Mouse (Mus musculus) liver, embryonic 13.5 days (tissue): ENCODE measurements around the gene Trp53rka. TPM values are rescaled to one million over a fixed set of nuclear protein-coding genes. Genes with fewer than 3 reads are reported as not detected.

ENCODE experiments used
- ATAC-seq: fragments of 200-750 bp; cut with Nextera tagmentation; 2 replicates; pipeline ENCODE4 v1.8.0; 2017; ENCODE audit warnings: low read depth, mild to moderate bottlenecking, moderate number of reproducible peaks, moderate library complexity
- DNase-seq: peaks from one replicate; pipeline ENCODE4 v3.0.0; 2022
- H3K27ac ChIP-seq: fragments of 300-500 bp; sonication (generic); 2 replicates; pipeline ENCODE4 v1.5.1; 2015; ENCODE audit warnings: moderate library complexity, mild to moderate bottlenecking, inconsistent platforms
- H3K27me3 ChIP-seq: fragments of 300-500 bp; sonication (generic); 2 replicates; pipeline ENCODE4 v1.6.1; 2015; ENCODE audit warnings: mild to moderate bottlenecking, inconsistent platforms
- H3K36me3 ChIP-seq: fragments of 300-500 bp; sonication (generic); 2 replicates; pipeline ENCODE4 v1.6.1; 2015; ENCODE audit warnings: mild to moderate bottlenecking, inconsistent platforms
- H3K4me1 ChIP-seq: fragments of 300-500 bp; sonication (generic); replicated peaks from 2 replicates; pipeline ENCODE4 v1.6.1; 2015; ENCODE audit warnings: inconsistent platforms
- H3K4me2 ChIP-seq: fragments of 300-500 bp; sonication (generic); 2 replicates; pipeline ENCODE4 v1.6.1; 2015; ENCODE audit warnings: inconsistent platforms, mild to moderate bottlenecking, moderate library complexity
- H3K4me3 ChIP-seq: fragments of 300-500 bp; sonication (generic); replicated peaks from 2 replicates; pipeline ENCODE4 v1.5.1; 2015; ENCODE audit warnings: mild to moderate bottlenecking, inconsistent platforms
- H3K9ac ChIP-seq: fragments of 300-500 bp; sonication (generic); 2 replicates; pipeline ENCODE4 v1.6.1; 2015; ENCODE audit warnings: mild to moderate bottlenecking, inconsistent platforms
- H3K9me3 ChIP-seq: fragments of 300-500 bp; sonication (generic); replicated peaks from 2 replicates; pipeline ENCODE4 v1.6.1; 2016; ENCODE audit warnings: inconsistent platforms
- WGBS: fragments of 180-500 bp; shearing (Covaris S2); methylation state at CpG from one replicate; pipeline ENCODE4 v1.1.7; 2015; ENCODE audit not compliant: insufficient replicate concordance; 5-methylcytosine and 5-hydroxymethylcytosine counted together
- polyA plus RNA-seq: library from polyadenylated mRNA; unstranded; fragments of >200 nt; fragmentation: Nextera tagmentation; extraction: Ambion mirVana; gene quantifications from 2 replicates; pipeline ENCODE4 v1.2.1, GENCODE M21; 2015

Gene Trp53rka
- polyA plus RNA-seq, 1 experiment from 2014 or later: 12.9 TPM

DNA sequence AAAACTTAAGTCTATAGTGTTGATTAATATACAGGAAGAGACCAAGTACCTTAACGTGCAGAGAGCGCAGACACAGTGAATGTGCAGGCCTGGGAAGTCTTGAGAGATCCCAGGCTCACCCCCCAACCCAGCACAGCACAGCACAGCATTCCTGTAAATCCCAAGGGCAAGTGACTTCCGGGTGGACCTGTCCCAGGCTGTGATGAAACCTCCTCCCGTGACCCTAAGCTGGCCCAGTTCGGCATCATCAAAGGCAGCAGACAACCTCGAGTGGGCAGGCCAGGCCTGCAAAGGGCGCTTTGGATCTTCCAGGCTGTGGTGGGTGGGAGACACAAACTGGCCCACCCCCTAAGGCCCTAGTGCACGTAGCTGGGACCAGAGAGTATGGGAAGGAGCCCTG is 11.1 kb downstream of the Trp53rka start:
- WGBS: 53% methylated on average over 8 of the region's 8 CpGs
- 0 out of 2 replicates have a peak, but pooled peaks cover 2% of the 10 kb centered on the region for H3K4me1 ChIP-seq
- DNase-seq: no peak
- ATAC-seq: peak; percentile 23; the same call in 1 of the 2 replicates
- no peaks in the 10 kb centered on the region for H3K9me3 ChIP-seq
- H3K4me2 ChIP-seq: no peak overlapping the region
- H3K36me3 ChIP-seq: no peaks in the 10 kb centered on the region
- H3K27me3 ChIP-seq: no peaks in the 10 kb centered on the region
- H3K9ac ChIP-seq: no peak overlapping the region
- no peak overlapping the region for H3K4me3 ChIP-seq
- H3K27ac ChIP-seq: no peak overlapping the region

DNA sequence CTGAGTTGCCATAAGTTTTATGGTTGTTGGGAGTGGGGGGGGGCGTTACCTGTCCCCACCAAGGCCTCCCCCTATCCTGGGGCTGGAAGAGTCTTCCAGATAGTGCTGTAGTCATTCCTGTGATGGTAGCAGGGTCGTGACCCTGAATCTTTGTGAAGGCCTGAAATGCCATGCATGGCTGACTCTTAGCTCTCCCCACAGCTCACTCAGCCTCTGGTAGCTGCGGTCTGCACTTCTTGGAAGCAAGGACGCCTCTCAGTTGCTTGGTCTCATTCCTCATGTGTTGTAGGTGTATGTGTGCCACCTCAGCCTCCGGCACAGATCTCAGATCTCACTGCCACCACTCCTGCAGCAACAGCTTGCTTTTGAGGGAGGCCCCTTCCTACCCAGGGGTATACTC is 17.3 kb downstream of the Trp53rka start:
- peaks cover 31% of the 10 kb centered on the region for H3K27me3 ChIP-seq
- peaks cover 5% of the 10 kb centered on the region; the same call in 1 of the 2 replicates for H3K4me1 ChIP-seq
- no peak for DNase-seq
- no peak overlapping the region for H3K9ac ChIP-seq
- no peak for ATAC-seq
- H3K4me3 ChIP-seq: no peak overlapping the region
- no peaks in the 10 kb centered on the region for H3K36me3 ChIP-seq
- no peak overlapping the region for H3K4me2 ChIP-seq
- no peaks in the 10 kb centered on the region for H3K9me3 ChIP-seq
- 52% methylated on average over 5 of the region's 5 CpGs for WGBS
- no peak overlapping the region for H3K27ac ChIP-seq

- ATAC-seq (no peak), DNase-seq (no peak)
- peaks cover 5% of the 10 kb centered on the region; the same call in 1 of the 2 replicates for H3K4me1 ChIP-seq
- peaks cover 35% of the 10 kb centered on the region for H3K27me3 ChIP-seq
- no peak overlapping the region for H3K9ac ChIP-seq
- H3K27ac ChIP-seq: no peak overlapping the region
- no peak overlapping the region for H3K4me2 ChIP-seq
- no peaks in the 10 kb centered on the region for H3K9me3 ChIP-seq
- H3K36me3 ChIP-seq: no peaks in the 10 kb centered on the region
- WGBS: 63% methylated on average over 7 of the region's 7 CpGs
- no peak overlapping the region for H3K4me3 ChIP-seq
These were observed 17.7 kb downstream of the Trp53rka start for GRCm38 (mm10) chr2:165475412-165475811.

GRCm38 (mm10) chr2:165473003-165473402 is 20.1 kb downstream of the Trp53rka start, which contains the start of gene Slc13a3:
Gene Slc13a3 (minus strand): TSS chr2:165473230.
- Histone ChIP-seq H3K9ac (peak within 1 kb of the TSS; percentile 36; the same call in 1 of the 2 replicates), H3K36me3 (no peaks in the 10 kb centered on the region), H3K4me3 (peak within 1 kb of the TSS; percentile 28; the same call in 1 of the 2 replicates), H3K27me3 (peaks cover 35% of the 10 kb centered on the region), H3K27ac (no peak within 1 kb of the TSS), H3K9me3 (no peaks in the 10 kb centered on the region), H3K4me2 (peak within 1 kb of the TSS; percentile 42), H3K4me1 (peaks cover 9% of the 10 kb centered on the region; the same call in 1 of the 2 replicates)
- 3% methylated on average over 30 of the region's 35 CpGs for WGBS
- DNase-seq (no peak), ATAC-seq (no peak)

- WGBS: 62% methylated on average over 11 of the region's 11 CpGs
- Histone ChIP-seq H3K36me3 (no peaks in the 10 kb centered on the region), H3K27ac (no peak overlapping the region), H3K27me3 (peaks cover 35% of the 10 kb centered on the region), H3K9me3 (no peaks in the 10 kb centered on the region), H3K4me3 (no peak overlapping the region), H3K9ac (no peak overlapping the region), H3K4me2 (peak overlapping the region; percentile 42), H3K4me1 (peaks cover 9% of the 10 kb centered on the region)
- no peak for ATAC-seq
- DNase-seq: no peak
These were observed 21.2 kb downstream of the Trp53rka start for GRCm38 (mm10) chr2:165471943-165472342.

DNA sequence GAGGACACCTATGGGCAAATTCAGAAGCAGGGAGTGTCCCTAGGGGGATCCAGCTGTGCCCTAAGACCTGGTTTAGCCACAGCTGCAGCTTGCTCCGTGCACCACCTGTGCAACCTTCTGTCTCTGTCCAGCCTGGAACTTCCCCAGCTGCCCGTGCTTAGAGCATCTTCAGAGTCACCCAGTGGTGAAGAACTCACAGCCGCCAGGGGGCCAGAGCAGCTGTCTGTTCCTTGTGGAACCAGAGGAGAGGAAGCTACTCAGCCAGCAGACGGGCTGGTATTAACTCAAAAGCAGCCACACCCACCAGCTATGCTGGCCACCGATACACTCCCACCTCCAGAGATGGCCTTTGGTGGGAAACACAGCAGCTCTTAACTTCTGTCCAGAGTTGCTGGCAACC is 23.0 kb downstream of the Trp53rka start:
- 11% methylated on average over 5 of the region's 5 CpGs for WGBS
- Histone ChIP-seq H3K27ac (no peak overlapping the region), H3K36me3 (no peaks in the 10 kb centered on the region), H3K4me1 (peaks cover 9% of the 10 kb centered on the region), H3K9me3 (no peaks in the 10 kb centered on the region), H3K27me3 (peaks cover 35% of the 10 kb centered on the region), H3K4me2 (no peak overlapping the region), H3K9ac (no peak overlapping the region), H3K4me3 (no peak overlapping the region)
- DNase-seq (no peak), ATAC-seq (no peak)

DNA sequence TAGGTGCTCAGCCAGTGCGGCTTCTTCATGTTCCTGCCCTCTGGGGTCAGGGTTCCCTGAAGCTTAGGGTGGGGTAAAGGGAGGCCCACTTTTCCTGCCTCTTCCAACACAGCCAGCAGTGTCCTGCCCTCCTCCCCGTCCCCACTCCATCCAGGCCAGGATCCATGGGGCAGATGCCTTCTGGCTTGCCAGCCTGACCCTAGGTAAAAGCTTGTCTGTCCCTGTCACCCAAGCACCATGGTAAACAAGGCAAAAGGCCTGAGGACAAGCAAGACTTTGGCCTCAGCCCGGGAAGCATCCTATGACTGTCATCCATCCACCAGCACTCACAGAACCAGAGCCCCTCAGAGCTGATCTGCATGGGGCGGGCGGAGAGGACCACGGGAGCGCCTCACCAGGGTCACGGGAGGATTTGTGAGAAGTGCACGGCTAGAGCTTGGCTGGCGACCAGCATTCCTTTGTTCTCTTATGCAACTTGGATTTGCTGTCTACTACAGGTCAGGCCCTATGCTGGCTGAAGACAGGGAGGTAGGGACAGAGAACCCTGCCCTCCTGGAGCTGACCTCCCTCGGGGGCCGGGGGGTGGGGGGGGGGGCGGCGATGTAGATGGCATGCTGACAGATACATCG is 25.2 kb downstream of the Trp53rka start:
- no peaks in the 10 kb centered on the region for H3K9me3 ChIP-seq
- peaks cover 9% of the 10 kb centered on the region; the same call in 1 of the 2 replicates for H3K4me1 ChIP-seq
- no peaks in the 10 kb centered on the region for H3K36me3 ChIP-seq
- DNase-seq (no peak), ATAC-seq (peak; percentile 49)
- H3K27me3 ChIP-seq: peaks cover 22% of the 10 kb centered on the region
- no peak overlapping the region for H3K4me2 ChIP-seq
- H3K4me3 ChIP-seq: no peak overlapping the region
- 55% methylated on average over 15 of the region's 15 CpGs for WGBS
- no peak overlapping the region for H3K9ac ChIP-seq
- no peak overlapping the region for H3K27ac ChIP-seq

DNA sequence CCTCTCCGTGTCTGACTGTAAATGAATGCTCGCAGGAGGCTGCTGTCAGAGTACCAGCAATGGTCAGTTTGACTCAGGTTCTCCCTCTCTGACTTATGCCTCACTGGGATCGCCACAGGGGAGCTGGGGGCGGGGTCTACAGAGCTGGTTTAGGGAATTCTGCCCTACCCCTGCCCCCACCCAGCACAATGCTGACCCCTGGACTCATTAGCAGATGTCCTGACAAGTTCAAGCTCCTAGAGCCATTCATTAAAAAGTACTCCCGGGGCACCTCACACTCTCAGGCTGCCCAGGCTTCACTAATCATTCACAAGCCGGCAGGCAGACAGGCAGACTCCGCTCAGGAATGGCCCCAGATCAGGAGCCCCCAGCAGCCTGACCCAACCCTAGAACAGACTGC is 33.5 kb downstream of the Trp53rka start:
- Histone ChIP-seq H3K4me2 (no peak overlapping the region), H3K36me3 (no peaks in the 10 kb centered on the region)
- DNase-seq: no peak

DNA sequence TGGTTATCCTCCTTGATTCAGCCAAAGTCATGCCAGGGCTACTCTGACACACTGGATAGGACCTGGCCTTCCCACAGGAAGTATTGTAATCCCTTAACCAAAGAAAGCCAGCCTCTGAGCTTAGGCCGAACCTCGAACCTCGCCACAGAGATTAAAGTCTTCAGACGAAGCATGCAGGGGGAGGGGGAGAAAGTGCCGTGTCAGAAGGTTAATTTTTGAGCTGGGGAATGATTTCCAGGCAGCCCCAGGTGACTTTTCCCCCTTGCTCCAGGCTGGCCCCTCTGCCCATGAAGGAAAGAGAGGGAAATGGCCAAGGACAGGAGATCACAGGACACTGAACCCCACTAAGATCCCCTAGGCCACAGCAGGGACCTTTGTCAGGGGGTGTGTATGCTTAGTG is 34.9 kb downstream of the Trp53rka start:
- 39% methylated on average over 5 of the region's 5 CpGs for WGBS
- no peak overlapping the region for H3K4me2 ChIP-seq
- H3K36me3 ChIP-seq: no peaks in the 10 kb centered on the region
- H3K4me1 ChIP-seq: peaks cover 7% of the 10 kb centered on the region; the same call in 1 of the 2 replicates
- no peak overlapping the region for H3K9ac ChIP-seq
- no peaks in the 10 kb centered on the region for H3K9me3 ChIP-seq
- no peak for DNase-seq
- no peaks in the 10 kb centered on the region for H3K27me3 ChIP-seq
- no peak for ATAC-seq
- H3K4me3 ChIP-seq: no peak overlapping the region
- H3K27ac ChIP-seq: no peak overlapping the region

More for the DNA sequence above, 33.5 kb downstream of the Trp53rka start:
- ATAC-seq: no peak
- peaks cover 7% of the 10 kb centered on the region; the same call in 1 of the 2 replicates for H3K4me1 ChIP-seq
- no peak overlapping the region for H3K4me3 ChIP-seq
- H3K9me3 ChIP-seq: no peaks in the 10 kb centered on the region
- H3K9ac ChIP-seq: no peak overlapping the region
- WGBS: 32% methylated on average over 7 of the region's 7 CpGs
- H3K27me3 ChIP-seq: no peaks in the 10 kb centered on the region
- H3K27ac ChIP-seq: no peak overlapping the region

DNA sequence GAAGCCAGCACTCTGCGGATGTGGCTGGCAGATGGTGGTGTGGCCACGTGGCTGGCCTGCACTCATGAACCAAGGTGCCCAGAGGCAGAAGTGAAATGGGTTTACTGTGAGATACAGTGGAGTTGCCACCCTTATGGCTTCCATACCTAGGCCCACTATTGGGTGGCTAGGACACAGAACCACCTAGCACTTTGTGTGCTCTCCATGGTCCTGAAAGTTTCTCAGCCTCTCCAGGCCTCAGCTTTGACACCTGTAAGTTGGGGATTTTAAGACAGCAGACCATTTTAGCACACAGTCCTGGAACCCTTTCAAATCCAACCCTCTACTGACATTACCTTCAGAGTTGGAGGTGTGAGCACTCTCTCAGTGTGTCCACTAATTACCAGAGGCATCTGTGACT is 36.4 kb downstream of the Trp53rka start:
- DNase-seq: no peak
- H3K9me3 ChIP-seq: no peaks in the 10 kb centered on the region
- H3K27ac ChIP-seq: no peak overlapping the region
- H3K4me3 ChIP-seq: no peak overlapping the region
- ATAC-seq: no peak
- no peaks in the 10 kb centered on the region for H3K36me3 ChIP-seq
- H3K4me2 ChIP-seq: no peak overlapping the region
- no peaks in the 10 kb centered on the region for H3K27me3 ChIP-seq
- WGBS: 38% methylated on average over 2 of the region's 2 CpGs
- peaks cover 7% of the 10 kb centered on the region; the same call in 1 of the 2 replicates for H3K4me1 ChIP-seq
- no peak overlapping the region for H3K9ac ChIP-seq

DNA sequence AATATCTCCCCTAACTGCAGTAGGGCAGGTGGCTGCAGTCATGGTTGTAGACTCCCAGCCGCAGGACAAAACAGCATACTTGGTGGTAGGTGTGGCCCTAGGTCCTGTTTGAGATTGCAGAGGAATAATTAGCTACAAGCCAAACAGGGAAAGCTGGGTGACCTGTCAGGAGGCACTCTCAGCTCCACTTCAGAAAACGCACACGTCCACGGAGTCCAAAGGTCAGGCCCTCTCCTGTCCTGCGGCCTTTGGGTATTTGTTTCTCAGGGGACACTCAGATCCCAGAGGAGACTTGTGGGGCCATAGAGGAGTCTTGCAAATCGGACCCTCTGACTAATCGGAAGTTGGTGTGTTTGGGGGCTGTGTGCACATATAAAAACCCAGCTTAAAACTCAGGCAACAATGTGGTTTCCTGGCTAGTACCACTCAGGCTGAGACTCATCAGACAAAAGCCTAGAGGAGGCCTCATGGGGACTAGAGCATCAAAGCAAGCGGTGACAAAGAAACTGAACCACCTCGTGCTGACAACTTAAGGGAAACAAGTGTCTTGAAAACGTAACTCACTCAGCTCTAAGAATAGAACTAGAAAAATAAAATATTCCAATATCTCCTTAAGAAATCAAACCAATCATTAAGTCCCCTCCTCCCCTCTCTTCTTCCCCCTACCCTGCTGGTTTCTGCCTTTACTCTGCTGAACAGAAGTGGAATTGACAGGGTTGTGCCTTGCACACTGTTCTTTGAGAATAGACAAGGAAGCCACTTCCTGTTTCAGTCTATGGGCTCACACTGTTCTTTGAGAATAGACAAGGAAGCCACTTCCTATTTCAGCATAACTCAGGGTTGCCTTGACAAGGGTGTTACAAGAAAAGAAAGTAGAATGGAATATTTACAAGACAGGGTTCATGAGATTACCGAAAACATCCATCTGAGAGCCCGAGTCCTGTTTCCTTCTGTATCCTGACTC is 40.1 kb downstream of the Trp53rka start:
- no peak for DNase-seq
- no peaks in the 10 kb centered on the region for H3K36me3 ChIP-seq
- 47% methylated on average over 12 of the region's 12 CpGs for WGBS

More for the DNA sequence above, 40.1 kb downstream of the Trp53rka start:
- no peaks in the 10 kb centered on the region for H3K27me3 ChIP-seq
- H3K4me1 ChIP-seq: no peaks in the 10 kb centered on the region
- no peak overlapping the region for H3K4me3 ChIP-seq
- no peak overlapping the region for H3K9ac ChIP-seq
- H3K9me3 ChIP-seq: no peaks in the 10 kb centered on the region
- no peak for ATAC-seq
- no peak overlapping the region for H3K4me2 ChIP-seq
- H3K27ac ChIP-seq: no peak overlapping the region
